Mouse (Mus musculus): ENCODE results near the gene Itln1.

DNA sequence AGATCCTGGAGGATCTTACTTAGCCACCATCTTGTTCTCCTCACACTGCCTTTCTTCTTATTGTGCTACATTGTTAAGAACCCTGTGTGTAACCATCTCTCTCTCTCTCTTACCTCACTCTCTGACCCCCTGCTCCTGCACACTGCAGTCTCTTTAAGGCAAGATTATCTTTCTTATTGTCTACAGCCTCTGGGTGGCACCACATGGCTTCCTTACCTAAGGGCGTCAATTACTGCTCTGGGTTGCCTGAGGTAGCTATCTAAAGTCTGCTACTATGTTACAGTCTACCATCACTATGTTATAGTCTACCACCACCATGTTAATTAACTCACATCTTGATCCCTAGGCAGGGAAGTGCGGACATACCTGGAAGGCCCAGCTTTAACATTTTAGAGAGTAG is 33.3 kb upstream of the Itln1 start:
- TF ChIP-seq CTCF (IDR thresholded peaks at IDR 0.05; ENCODE audit: extremely low read depth, insufficient read depth, low read length): 0 out of 2 replicates have a peak, but pooled peaks have one; percentile 18
- TF ChIP-seq POLR2A (IDR thresholded peaks at IDR 0.05; ENCODE audit: extremely low read depth, insufficient read depth, low read length): no peak

Measured in cortical plate, adult 2 months (tissue).